Mouse (Mus musculus) hindbrain, embryonic 14.5 days (tissue): ENCODE data around the gene Zfp975. TPM values are rescaled to one million over a fixed set of nuclear protein-coding genes. Genes with fewer than 3 reads are reported as not detected.
"Not testable (repeated sequence)": the region's sequence is repeated elsewhere in the genome, so short reads cannot be mapped to it uniquely, and the experiment has no call there.

Experiments used
- ATAC-seq: fragments of 200-750 bp; cut with Nextera tagmentation; 2 replicates; pipeline ENCODE4 v1.8.0; 2017; ENCODE audit warnings: moderate number of reproducible peaks, mild to moderate bottlenecking, moderate TSS enrichment, moderate library complexity; ENCODE audit not compliant: low FRiP score
- DNase-seq: peaks from one replicate; pipeline ENCODE4 v3.0.0-alpha.2; 2015; ENCODE audit warnings: low spot score
- H3K27ac ChIP-seq: fragments of 300-500 bp; sonication (generic); 2 replicates; pipeline ENCODE4 v1.5.1; 2014; ENCODE audit warnings: mild to moderate bottlenecking, moderate library complexity
- H3K27me3 ChIP-seq: fragments of 300-500 bp; sonication (generic); 2 replicates; pipeline ENCODE4 v1.6.1; 2014; ENCODE audit warnings: mild to moderate bottlenecking, low read length, mixed read lengths; ENCODE audit not compliant: control insufficient read depth, insufficient read depth
- H3K36me3 ChIP-seq: fragments of 300-500 bp; sonication (generic); replicated peaks from 2 replicates; pipeline ENCODE4 v1.6.1; 2014; ENCODE audit not compliant: control insufficient read depth, insufficient read depth
- H3K4me1 ChIP-seq: fragments of 300-500 bp; sonication (generic); replicated peaks from 2 replicates; pipeline ENCODE4 v1.6.1; 2014; ENCODE audit warnings: antibody characterized with exemption, low read length, mixed read lengths; ENCODE audit not compliant: control insufficient read depth, insufficient read depth
- H3K4me2 ChIP-seq: fragments of 300-500 bp; sonication (generic); replicated peaks from 2 replicates; pipeline ENCODE4 v1.6.1; 2014; ENCODE audit warnings: mild to moderate bottlenecking, moderate library complexity
- H3K4me3 ChIP-seq: fragments of 300-500 bp; sonication (generic); replicated peaks from 2 replicates; pipeline ENCODE4 v1.5.1; 2014; ENCODE audit warnings: mild to moderate bottlenecking, low read length
- H3K9ac ChIP-seq: fragments of 300-500 bp; sonication (generic); 2 replicates; pipeline ENCODE4 v1.6.1; 2014
- H3K9me3 ChIP-seq: fragments of 300-500 bp; sonication (generic); 2 replicates; pipeline ENCODE4 v1.6.1; 2016; ENCODE audit warnings: low read length; ENCODE audit not compliant: control insufficient read depth
- WGBS: fragments of 180-500 bp; shearing (Covaris S2); extraction: QIAGEN DNeasy Blood & Tissue Kit; methylation state at CpG from one replicate; pipeline ENCODE4 v1.1.7; 2014; 5-methylcytosine and 5-hydroxymethylcytosine counted together
- polyA plus RNA-seq: library from polyadenylated mRNA; unstranded; fragments of >200 nt; fragmentation: Nextera tagmentation; extraction: Ambion mirVana; gene quantifications from 2 replicates; pipeline ENCODE4 v1.2.1, GENCODE M21; 2014

Zfp975 gene
- polyA plus RNA-seq, 1 experiment from 2014 or later, result 7.1 TPM

GRCm38 (mm10) chr7:42642152-42643115 lies 50.1 kb downstream of the Zfp975 start, which contains the start of gene Zfp976:
Gene Zfp976, minus strand, starts transcription at chr7:42642588.
- WGBS, result 3% methylated on average over 25 of the region's 25 CpGs
- Histone ChIP-seq H3K4me2 (peak within 1 kb of the TSS; percentile 52), H3K4me3 (peak within 1 kb of the TSS; percentile 40), H3K9ac (peak within 1 kb of the TSS; percentile 43)
- H3K9me3 ChIP-seq, H3K4me1 ChIP-seq, H3K27me3 ChIP-seq, H3K27ac ChIP-seq, H3K36me3 ChIP-seq: not testable (repeated sequence)
- ATAC-seq (peak; percentile 96), DNase-seq (peak; percentile 71)

- peaks cover 29% of the 10 kb centered on the region for H3K9me3 ChIP-seq
- H3K36me3 ChIP-seq, H3K9ac ChIP-seq, H3K4me2 ChIP-seq, ATAC-seq, DNase-seq, H3K27me3 ChIP-seq, H3K4me1 ChIP-seq, H3K27ac ChIP-seq, H3K4me3 ChIP-seq: not testable (repeated sequence)
Measured at GRCm38 (mm10) chr7:42631031-42631430, 61.5 kb downstream of the Zfp975 start.

Other genes with a start within 250 kb of the Zfp975 start
- not detected in 2 replicates for gene 4933421I07Rik, start 244.6 kb downstream of the Zfp975 start, polyA plus RNA-seq
- gene Zfp141, start 187.0 kb downstream of the Zfp975 start, polyA plus RNA-seq, result 12.2 and 14.5 TPM in 2 replicates
- not detected in 2 replicates for gene Gm21028, start 114.2 kb downstream of the Zfp975 start, polyA plus RNA-seq
- 1.4 and 1.8 TPM in 2 replicates for gene Zfp977, start 100.2 kb downstream of the Zfp975 start, polyA plus RNA-seq
- 1.4 and 1.9 TPM in 2 replicates for gene Zfp976, start 50.2 kb downstream of the Zfp975 start, polyA plus RNA-seq
- not detected in 2 replicates for gene Gm17067, start 34.3 kb upstream of the Zfp975 start, polyA plus RNA-seq
- not detected in 2 replicates for gene Vmn2r62, start 100.8 kb upstream of the Zfp975 start, polyA plus RNA-seq
- gene Gm2381, start 174.5 kb upstream of the Zfp975 start, polyA plus RNA-seq, result not detected in 2 replicates
- not detected in 2 replicates for gene Vmn2r63, start 241.1 kb upstream of the Zfp975 start, polyA plus RNA-seq